Mouse (Mus musculus) lung, embryonic 15.5 days (tissue): ENCODE results near the gene Map4k1. TPM values are rescaled to one million over a fixed set of nuclear protein-coding genes. Genes with fewer than 3 reads are reported as not detected.

ENCODE experiments used
- ATAC-seq: fragments of 200-750 bp; cut with Nextera tagmentation; 2 replicates; pipeline ENCODE4 v1.8.0; 2017; ENCODE audit warnings: moderate number of reproducible peaks, borderline replicate concordance; ENCODE audit not compliant: low FRiP score, low TSS enrichment; ENCODE audit errors: extremely low read depth
- H3K27ac ChIP-seq: fragments of 300-500 bp; sonication (generic); 2 replicates; pipeline ENCODE4 v1.5.1; 2015; ENCODE audit warnings: moderate library complexity, mild to moderate bottlenecking, inconsistent platforms
- H3K27me3 ChIP-seq: fragments of 300-500 bp; sonication (generic); 2 replicates; pipeline ENCODE4 v1.6.1; 2015; ENCODE audit warnings: inconsistent platforms
- H3K36me3 ChIP-seq: fragments of 300-500 bp; sonication (generic); 2 replicates; pipeline ENCODE4 v1.6.1; 2015; ENCODE audit warnings: inconsistent platforms
- H3K4me1 ChIP-seq: fragments of 300-500 bp; sonication (generic); 2 replicates; pipeline ENCODE4 v1.6.1; 2015; ENCODE audit warnings: inconsistent platforms
- H3K4me2 ChIP-seq: fragments of 300-500 bp; sonication (generic); 2 replicates; pipeline ENCODE4 v1.6.1; 2015; ENCODE audit warnings: inconsistent platforms, mild to moderate bottlenecking, moderate library complexity
- H3K4me3 ChIP-seq: fragments of 300-500 bp; sonication (generic); 2 replicates; pipeline ENCODE4 v1.5.1; 2015; ENCODE audit warnings: mild to moderate bottlenecking, inconsistent platforms
- H3K9ac ChIP-seq: fragments of 300-500 bp; sonication (generic); 2 replicates; pipeline ENCODE4 v1.6.1; 2015; ENCODE audit warnings: inconsistent platforms
- H3K9me3 ChIP-seq: fragments of 300-500 bp; sonication (generic); 2 replicates; pipeline ENCODE4 v1.6.1; 2016; ENCODE audit warnings: inconsistent platforms
- WGBS: fragments of 180-500 bp; shearing (Covaris S2); methylation state at CpG from one replicate; pipeline ENCODE4 v1.1.7; 2015; 5-methylcytosine and 5-hydroxymethylcytosine counted together
- polyA plus RNA-seq: library from polyadenylated mRNA; unstranded; fragments of >200 nt; fragmentation: Nextera tagmentation; extraction: Ambion mirVana; gene quantifications from 2 replicates; pipeline ENCODE4 v1.2.1, GENCODE M21; 2015

The Map4k1 gene
- polyA plus RNA-seq, 1 experiment from 2014 or later, result 9.8 TPM

- peak overlapping the region; percentile 32 for H3K4me2 ChIP-seq
- no peaks in the 10 kb centered on the region for H3K9me3 ChIP-seq
- H3K27ac ChIP-seq, result peak overlapping the region; percentile 93
- H3K9ac ChIP-seq, result peak overlapping the region; percentile 18
- peak; percentile 88 for ATAC-seq
- H3K4me1 ChIP-seq, result peaks cover 96% of the 10 kb centered on the region
- no peak overlapping the region for H3K4me3 ChIP-seq
- no peaks in the 10 kb centered on the region for H3K36me3 ChIP-seq
- 17% methylated on average over 10 of the region's 10 CpGs for WGBS
- H3K27me3 ChIP-seq, result no peaks in the 10 kb centered on the region
These were observed 36.2 kb upstream of the Map4k1 start for GRCm38 (mm10) chr7:28945416-28946270.

- Histone ChIP-seq H3K9me3 (no peaks in the 10 kb centered on the region), H3K27ac (peak overlapping the region; percentile 93), H3K36me3 (no peaks in the 10 kb centered on the region), H3K27me3 (no peaks in the 10 kb centered on the region), H3K4me1 (peaks cover 95% of the 10 kb centered on the region), H3K9ac (no peak overlapping the region), H3K4me2 (0 out of 2 replicates have a peak overlapping the region, but pooled peaks have one; percentile 32), H3K4me3 (no peak overlapping the region)
- 29% methylated on average over 1 of the region's 1 CpGs for WGBS
- no peak for ATAC-seq
These were observed 35.6 kb upstream of the Map4k1 start for GRCm38 (mm10) chr7:28946271-28946610.

DNA sequence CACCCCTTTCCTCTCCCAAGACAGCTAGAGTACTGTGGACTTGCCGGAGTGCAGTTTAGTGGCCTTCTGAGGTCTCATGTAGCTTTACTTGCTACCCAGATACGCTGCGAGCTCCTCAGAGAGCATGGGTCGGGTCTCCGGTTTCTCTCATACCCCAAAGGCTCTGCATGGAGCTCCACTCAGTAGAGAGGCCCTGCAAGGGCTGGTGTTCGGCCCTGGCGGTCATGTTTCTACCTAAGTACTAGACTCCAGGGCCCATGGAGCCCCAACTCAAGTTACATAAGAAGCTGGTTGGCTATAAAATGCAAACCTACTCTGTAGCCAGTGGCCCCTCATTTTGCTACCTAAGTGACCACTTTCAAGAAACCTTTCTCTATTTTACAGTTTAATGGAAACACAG, 33.1 kb upstream of the Map4k1 start:
- H3K9ac ChIP-seq, result no peak overlapping the region
- peaks cover 97% of the 10 kb centered on the region for H3K4me1 ChIP-seq
- no peaks in the 10 kb centered on the region for H3K9me3 ChIP-seq
- no peak overlapping the region for H3K4me2 ChIP-seq
- no peak overlapping the region for H3K4me3 ChIP-seq
- no peak for ATAC-seq
- H3K27me3 ChIP-seq, result no peaks in the 10 kb centered on the region
- H3K36me3 ChIP-seq, result no peaks in the 10 kb centered on the region
- WGBS, result 79% methylated on average over 7 of the region's 7 CpGs
- peak overlapping the region; percentile 78 for H3K27ac ChIP-seq

DNA sequence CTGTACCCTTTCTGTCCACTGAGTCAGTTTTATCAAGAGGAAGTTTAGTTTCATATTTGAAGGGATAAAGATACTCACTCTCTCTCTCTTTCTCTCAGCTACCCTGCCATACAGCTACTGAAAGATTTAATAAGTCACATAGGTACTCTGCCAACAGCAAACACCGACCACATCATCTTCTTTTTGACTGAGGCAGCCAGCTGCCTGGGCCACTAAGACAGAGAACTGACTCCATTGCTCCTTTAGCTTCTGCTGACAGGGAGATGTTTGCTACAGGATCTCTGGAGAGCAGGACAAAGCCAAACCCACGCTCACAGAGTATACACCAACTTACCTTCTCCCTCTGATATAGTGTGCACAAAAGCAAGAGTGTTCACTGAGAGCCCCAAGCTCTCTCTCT, 32.6 kb upstream of the Map4k1 start:
- Histone ChIP-seq H3K27me3 (no peaks in the 10 kb centered on the region), H3K4me3 (no peak overlapping the region), H3K4me2 (0 out of 2 replicates have a peak overlapping the region, but pooled peaks have one; percentile 14), H3K9ac (no peak overlapping the region), H3K9me3 (no peaks in the 10 kb centered on the region), H3K27ac (peak overlapping the region; percentile 78), H3K36me3 (no peaks in the 10 kb centered on the region), H3K4me1 (peaks cover 97% of the 10 kb centered on the region)
- no peak for ATAC-seq
- WGBS, result 43% methylated on average over 2 of the region's 2 CpGs

DNA sequence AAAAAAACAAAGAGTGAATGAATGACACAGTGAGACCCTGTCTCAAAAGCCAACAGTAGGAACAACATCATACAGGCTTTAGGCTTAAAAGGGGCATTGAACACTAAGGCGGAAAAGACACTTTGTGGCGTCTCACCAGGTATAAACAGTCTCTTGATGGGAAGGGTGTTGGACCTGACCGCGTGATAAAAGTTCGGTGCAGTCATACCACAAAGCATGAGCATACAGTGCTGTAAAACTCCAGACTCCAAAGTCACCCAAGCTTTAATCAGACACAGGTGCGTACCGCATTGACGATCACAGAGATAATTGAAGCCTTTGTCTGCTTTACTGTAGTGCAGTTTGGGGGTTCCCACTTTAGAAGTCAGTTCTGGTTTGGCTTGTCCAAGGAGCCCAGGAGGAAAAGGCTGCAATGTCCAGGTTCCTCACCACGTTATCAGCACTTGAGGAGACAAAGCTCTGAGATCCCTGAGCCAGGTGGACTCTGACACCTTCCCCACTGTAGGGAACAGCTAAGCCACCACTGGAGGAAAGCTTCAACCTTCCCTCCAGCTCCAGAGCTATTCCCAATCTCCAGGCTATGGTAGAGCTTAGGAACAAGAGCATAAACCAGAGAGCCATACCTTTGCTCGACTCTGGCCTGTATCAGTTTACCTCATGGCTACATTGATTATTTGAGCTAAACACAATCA, 31.4 kb upstream of the Map4k1 start:
- no peak for ATAC-seq
- peak overlapping the region; percentile 78; the same call in 1 of the 2 replicates for H3K27ac ChIP-seq
- no peaks in the 10 kb centered on the region for H3K27me3 ChIP-seq
- WGBS, result 83% methylated on average over 10 of the region's 10 CpGs
- no peak overlapping the region for H3K4me3 ChIP-seq
- H3K36me3 ChIP-seq, result no peaks in the 10 kb centered on the region
- no peaks in the 10 kb centered on the region for H3K9me3 ChIP-seq
- H3K4me2 ChIP-seq, result no peak overlapping the region
- H3K4me1 ChIP-seq, result peaks cover 96% of the 10 kb centered on the region
- H3K9ac ChIP-seq, result no peak overlapping the region

DNA sequence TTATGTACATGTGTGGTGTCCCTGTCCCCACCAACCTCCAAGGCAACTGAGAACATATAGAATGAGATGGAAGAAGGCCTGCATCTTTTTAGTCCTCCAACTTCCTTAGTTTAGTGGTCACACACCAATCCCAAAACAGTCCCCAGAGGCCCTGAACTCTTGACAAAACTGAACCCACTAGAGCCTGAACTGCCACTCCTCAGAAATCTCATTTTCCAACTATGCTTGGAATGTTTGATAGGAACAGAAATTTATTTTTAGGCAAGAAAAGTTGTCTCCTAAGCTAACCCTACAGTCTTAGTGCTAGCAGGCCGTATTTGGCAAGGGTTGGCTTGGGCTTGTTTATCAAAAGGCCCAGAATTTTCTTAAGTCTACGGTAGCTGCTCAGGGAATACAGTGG, 30.1 kb upstream of the Map4k1 start:
- ATAC-seq, result no peak
- H3K9me3 ChIP-seq, result no peaks in the 10 kb centered on the region
- H3K4me3 ChIP-seq, result no peak overlapping the region
- H3K36me3 ChIP-seq, result no peaks in the 10 kb centered on the region
- peak overlapping the region; percentile 12; the same call in 1 of the 2 replicates for H3K4me2 ChIP-seq
- H3K27ac ChIP-seq, result peak overlapping the region; percentile 89
- 50% methylated on average over 2 of the region's 2 CpGs for WGBS
- H3K4me1 ChIP-seq, result peaks cover 96% of the 10 kb centered on the region
- no peak overlapping the region for H3K9ac ChIP-seq
- no peaks in the 10 kb centered on the region for H3K27me3 ChIP-seq

DNA sequence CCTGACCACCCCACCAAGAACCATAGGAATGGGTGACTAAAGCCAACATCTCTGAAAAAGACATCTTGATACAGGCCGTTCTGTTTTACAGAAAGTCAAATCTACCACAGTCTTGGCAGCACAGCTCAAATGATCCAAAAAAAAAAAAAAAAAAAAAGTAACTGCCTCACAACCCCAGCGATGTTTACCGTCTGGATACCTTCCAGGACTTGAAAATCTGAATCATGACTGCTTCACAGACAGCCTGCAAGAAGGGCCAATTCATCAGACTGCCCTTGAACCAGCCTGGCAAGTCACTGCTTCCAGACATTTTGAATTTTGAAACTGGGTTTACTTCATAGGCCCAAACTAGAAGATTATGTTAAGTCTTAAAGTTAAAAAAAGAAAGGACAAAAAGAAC, 29.1 kb upstream of the Map4k1 start:
- 5% methylated on average over 3 of the region's 3 CpGs for WGBS
- no peaks in the 10 kb centered on the region for H3K36me3 ChIP-seq
- 0 out of 2 replicates have a peak, but pooled peaks have one; percentile 33 for ATAC-seq
- H3K9me3 ChIP-seq, result no peaks in the 10 kb centered on the region
- peak overlapping the region; percentile 30; the same call in 1 of the 2 replicates for H3K4me2 ChIP-seq
- H3K9ac ChIP-seq, result no peak overlapping the region
- peak overlapping the region; percentile 89 for H3K27ac ChIP-seq
- H3K4me3 ChIP-seq, result no peak overlapping the region
- H3K4me1 ChIP-seq, result peaks cover 96% of the 10 kb centered on the region
- no peaks in the 10 kb centered on the region for H3K27me3 ChIP-seq

- Histone ChIP-seq H3K4me1 (peaks cover 96% of the 10 kb centered on the region), H3K27ac (peak overlapping the region; percentile 89), H3K36me3 (no peaks in the 10 kb centered on the region), H3K4me2 (peak overlapping the region; percentile 13), H3K4me3 (no peak overlapping the region), H3K27me3 (no peaks in the 10 kb centered on the region), H3K9ac (no peak overlapping the region), H3K9me3 (no peaks in the 10 kb centered on the region)
- no peak for ATAC-seq
- 27% methylated on average over 2 of the region's 2 CpGs for WGBS
These were observed 28.1 kb upstream of the Map4k1 start for GRCm38 (mm10) chr7:28953476-28954376.

GRCm38 (mm10) chr7:28954773-28955172, 27.1 kb upstream of the Map4k1 start:
- Histone ChIP-seq H3K36me3 (no peaks in the 10 kb centered on the region), H3K4me1 (peaks cover 96% of the 10 kb centered on the region), H3K9me3 (no peaks in the 10 kb centered on the region), H3K9ac (no peak overlapping the region), H3K4me2 (0 out of 2 replicates have a peak overlapping the region, but pooled peaks have one; percentile 2), H3K27me3 (no peaks in the 10 kb centered on the region), H3K4me3 (no peak overlapping the region), H3K27ac (peak overlapping the region; percentile 66)
- 72% methylated on average over 4 of the region's 4 CpGs for WGBS
- no peak for ATAC-seq

DNA sequence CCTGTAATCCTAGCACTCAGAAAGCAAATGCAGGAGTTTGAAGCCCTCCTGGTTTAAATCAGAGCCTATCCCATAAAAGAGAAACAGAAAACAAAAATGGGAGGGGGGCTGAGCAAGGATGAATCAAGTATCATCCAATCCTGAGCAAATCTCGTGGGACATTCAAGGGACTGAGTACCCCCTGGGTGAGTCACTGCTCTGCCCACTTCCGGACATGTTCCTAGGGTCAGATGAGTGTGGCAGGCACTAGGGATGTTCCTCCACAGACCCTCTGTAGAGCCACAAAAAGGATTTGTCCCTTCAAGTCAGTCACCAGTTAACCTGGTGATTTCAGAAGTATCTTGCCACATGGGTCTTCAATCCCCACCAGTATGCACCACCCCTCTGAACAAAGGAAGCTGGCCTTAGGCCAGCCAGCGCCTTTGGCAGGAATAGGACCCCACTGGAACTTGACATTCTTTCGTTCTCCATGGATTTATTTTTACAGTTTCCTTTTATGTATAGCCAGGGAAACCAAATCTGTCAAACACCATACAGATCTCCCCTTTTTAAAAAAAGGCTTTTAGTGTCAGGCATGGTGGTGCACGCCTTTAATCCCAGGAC, 26.5 kb upstream of the Map4k1 start:
- H3K4me1 ChIP-seq, result peaks cover 96% of the 10 kb centered on the region
- H3K9ac ChIP-seq, result no peak overlapping the region
- 0 out of 2 replicates have a peak overlapping the region, but pooled peaks have one; percentile 2 for H3K4me2 ChIP-seq
- no peaks in the 10 kb centered on the region for H3K27me3 ChIP-seq
- 0 out of 2 replicates have a peak, but pooled peaks have one; percentile 21 for ATAC-seq
- peak overlapping the region; percentile 66 for H3K27ac ChIP-seq
- no peak overlapping the region for H3K4me3 ChIP-seq
- no peaks in the 10 kb centered on the region for H3K36me3 ChIP-seq
- H3K9me3 ChIP-seq, result no peaks in the 10 kb centered on the region
- 14% methylated on average over 5 of the region's 5 CpGs for WGBS

GRCm38 (mm10) chr7:28956270-28956669, 25.6 kb upstream of the Map4k1 start:
- Histone ChIP-seq H3K4me3 (no peak overlapping the region), H3K9ac (no peak overlapping the region), H3K4me2 (no peak overlapping the region), H3K27me3 (no peaks in the 10 kb centered on the region), H3K4me1 (peaks cover 97% of the 10 kb centered on the region), H3K36me3 (no peaks in the 10 kb centered on the region), H3K27ac (peak overlapping the region; percentile 66; the same call in 1 of the 2 replicates), H3K9me3 (no peaks in the 10 kb centered on the region)
- 80% methylated on average over 1 of the region's 1 CpGs for WGBS
- ATAC-seq, result no peak
